Mouse (Mus musculus) lung, adult 2 months (tissue): Measurements from ENCODE around the gene Creb1.

Experiments
- CTCF ChIP-seq: fragments of 200-500 bp; IDR thresholded peaks from 2 replicates; pipeline ENCODE4 v1.5.1; 2011; ENCODE audit warnings: mild to moderate bottlenecking, low read length, control low read depth; ENCODE audit not compliant: insufficient read depth
- POLR2A ChIP-seq: fragments of 200-500 bp; IDR thresholded peaks from 2 replicates; pipeline ENCODE4 v1.6.1; 2011; ENCODE audit warnings: low read depth, mild to moderate bottlenecking, control low read depth, low read length, borderline replicate concordance; ENCODE audit errors: extremely low read depth

GRCm38 (mm10) chr1:64538837-64539367 lies 6.5 kb downstream of the Creb1 start:
- TF ChIP-seq CTCF = no peak
- no peak for TF ChIP-seq POLR2A
